Mouse (Mus musculus): ENCODE measurements around the gene Rnls.

- no peak for TF ChIP-seq CTCF (IDR thresholded peaks at IDR 0.05; ENCODE audit: insufficient read depth, low read depth, low read length)
- TF ChIP-seq POLR2A (IDR thresholded peaks at IDR 0.05; ENCODE audit: insufficient read depth, low read depth, low read length), result no peak
Observed at GRCm38 (mm10) chr19:33178866-33179265, 213.2 kb downstream of the Rnls start.

Data from olfactory bulb, adult 2 months (tissue).